Mouse (Mus musculus) heart, embryonic 16.5 days (tissue): ENCODE data around the gene Olfr1504. TPM values are rescaled to one million over a fixed set of nuclear protein-coding genes. Genes with fewer than 3 reads are reported as not detected.
"Not testable (repeated sequence)": the region's sequence is repeated elsewhere in the genome, so short reads cannot be mapped to it uniquely, and the experiment has no call there.

Experiments used
- ATAC-seq: fragments of 200-750 bp; cut with Nextera tagmentation; replicated peaks from 2 replicates; pipeline ENCODE4 v1.8.0; 2017; ENCODE audit warnings: moderate number of reproducible peaks; ENCODE audit not compliant: insufficient read depth, low FRiP score; ENCODE audit errors: extremely low read depth
- H3K27ac ChIP-seq: fragments of 300-500 bp; sonication (generic); 2 replicates; pipeline ENCODE4 v1.5.1; 2014; ENCODE audit warnings: mild to moderate bottlenecking, low read length, control low read depth, moderate library complexity
- H3K27me3 ChIP-seq: fragments of 300-500 bp; sonication (generic); 2 replicates; pipeline ENCODE4 v1.6.1; 2014; ENCODE audit warnings: low read length, mixed read lengths; ENCODE audit not compliant: control insufficient read depth, insufficient read depth
- H3K36me3 ChIP-seq: fragments of 300-500 bp; sonication (generic); 2 replicates; pipeline ENCODE4 v1.6.1; 2014; ENCODE audit not compliant: control insufficient read depth, insufficient read depth
- H3K4me1 ChIP-seq: fragments of 300-500 bp; sonication (generic); 2 replicates; pipeline ENCODE4 v1.6.1; 2014; ENCODE audit warnings: low read length, mixed read lengths; ENCODE audit not compliant: control insufficient read depth, insufficient read depth
- H3K4me2 ChIP-seq: fragments of 300-500 bp; sonication (generic); 2 replicates; pipeline ENCODE4 v1.6.1; 2014; ENCODE audit warnings: low read depth, mild to moderate bottlenecking, control low read depth, low read length
- H3K4me3 ChIP-seq: fragments of 300-500 bp; sonication (generic); 2 replicates; pipeline ENCODE4 v1.5.1; 2014; ENCODE audit warnings: mild to moderate bottlenecking, control low read depth, low read length
- H3K9ac ChIP-seq: fragments of 300-500 bp; sonication (generic); 2 replicates; pipeline ENCODE4 v1.6.1; 2014; ENCODE audit warnings: low read length, control low read depth
- H3K9me3 ChIP-seq: fragments of 300-500 bp; sonication (generic); replicated peaks from 2 replicates; pipeline ENCODE4 v1.6.1; 2016; ENCODE audit warnings: low read length; ENCODE audit not compliant: control insufficient read depth
- WGBS: fragments of 180-500 bp; shearing (Covaris S2); extraction: QIAGEN DNeasy Blood & Tissue Kit; methylation state at CpG from one replicate; pipeline ENCODE4 v1.1.7; 2014; 5-methylcytosine and 5-hydroxymethylcytosine counted together
- polyA plus RNA-seq: library from polyadenylated mRNA; unstranded; fragments of >200 nt; fragmentation: Nextera tagmentation; extraction: Ambion mirVana; gene quantifications from 2 replicates; pipeline ENCODE4 v1.2.1, GENCODE M21; 2015

Gene Olfr1504
- not detected in 2 replicates for polyA plus RNA-seq

GRCm38 (mm10) chr19:13897828-13898227 lies at the start of gene Olfr1504:
Gene Olfr1504, minus strand, starts transcription at chr19:13897928.
- WGBS: 56% methylated on average over 1 of the region's 1 CpGs
- Histone ChIP-seq H3K9ac (no peak within 1 kb of the TSS), H3K4me2 (no peak within 1 kb of the TSS), H3K27ac (no peak within 1 kb of the TSS), H3K36me3 (no peaks in the 10 kb centered on the region), H3K9me3 (no peaks in the 10 kb centered on the region), H3K4me1 (no peaks in the 10 kb centered on the region), H3K27me3 (no peaks in the 10 kb centered on the region), H3K4me3 (no peak within 1 kb of the TSS)
- ATAC-seq: no peak

GRCm38 (mm10) chr19:13913230-13913629 lies 15.5 kb upstream of the Olfr1504 start, which contains the start of gene Olfr1505:
Gene Olfr1505, plus strand, starts transcription at chr19:13913530.
- no peaks in the 10 kb centered on the region for H3K27me3 ChIP-seq
- H3K9me3 ChIP-seq: no peaks in the 10 kb centered on the region
- no peak for ATAC-seq
- no peak within 1 kb of the TSS for H3K9ac ChIP-seq
- 60% methylated on average over 2 of the region's 2 CpGs for WGBS
- no peak within 1 kb of the TSS for H3K27ac ChIP-seq
- no peak within 1 kb of the TSS for H3K4me3 ChIP-seq
- no peak within 1 kb of the TSS for H3K4me2 ChIP-seq
- H3K36me3 ChIP-seq: no peaks in the 10 kb centered on the region
- H3K4me1 ChIP-seq: no peaks in the 10 kb centered on the region

GRCm38 (mm10) chr19:13861495-13861894 lies 36.2 kb downstream of the Olfr1504 start, which contains the start of gene Olfr1502:
Gene Olfr1502, plus strand, starts transcription at chr19:13861795.
- ATAC-seq: no peak
- Histone ChIP-seq H3K4me1 (no peaks in the 10 kb centered on the region), H3K4me3 (no peak within 1 kb of the TSS), H3K4me2 (no peak within 1 kb of the TSS), H3K36me3 (no peaks in the 10 kb centered on the region), H3K9me3 (no peaks in the 10 kb centered on the region; the same call in 1 of the 2 replicates), H3K27me3 (no peaks in the 10 kb centered on the region), H3K9ac (no peak within 1 kb of the TSS), H3K27ac (no peak within 1 kb of the TSS)
- WGBS: 52% methylated on average over 1 of the region's 1 CpGs

GRCm38 (mm10) chr19:13850592-13850991 lies 47.1 kb downstream of the Olfr1504 start, which contains the start of gene Olfr1501:
Gene Olfr1501, minus strand, starts transcription at chr19:13850692.
- H3K36me3 ChIP-seq, H3K9me3 ChIP-seq, H3K27ac ChIP-seq, H3K4me1 ChIP-seq, ATAC-seq, H3K27me3 ChIP-seq, H3K4me2 ChIP-seq, H3K9ac ChIP-seq, H3K4me3 ChIP-seq: not testable (repeated sequence)

Other genes starting within 250 kb of the Olfr1504 start
- not detected in 2 replicates for gene Olfr1490, start 246.8 kb downstream of the Olfr1504 start, polyA plus RNA-seq
- not detected in 2 replicates for gene Olfr1491, start 200.7 kb downstream of the Olfr1504 start, polyA plus RNA-seq
- gene Olfr1493-ps1, start 174.7 kb downstream of the Olfr1504 start, polyA plus RNA-seq: not detected in 2 replicates
- gene Olfr1494, start 158.2 kb downstream of the Olfr1504 start, polyA plus RNA-seq: not detected in 2 replicates
- not detected in 2 replicates for gene Olfr1495, start 133.3 kb downstream of the Olfr1504 start, polyA plus RNA-seq
- gene Olfr1496, start 120.0 kb downstream of the Olfr1504 start, polyA plus RNA-seq: not detected in 2 replicates
- gene Olfr1497, start 99.7 kb downstream of the Olfr1504 start, polyA plus RNA-seq: not detected in 2 replicates
- not detected in 2 replicates for gene Olfr1499, start 78.5 kb downstream of the Olfr1504 start, polyA plus RNA-seq
- gene Olfr1500, start 67.4 kb downstream of the Olfr1504 start, polyA plus RNA-seq: not detected in 2 replicates
- gene Olfr1501, start 47.2 kb downstream of the Olfr1504 start, polyA plus RNA-seq: not detected in 2 replicates
- not detected in 2 replicates for gene Olfr1502, start 36.1 kb downstream of the Olfr1504 start, polyA plus RNA-seq
- gene Olfr1505, start 15.6 kb upstream of the Olfr1504 start, polyA plus RNA-seq: not detected in 2 replicates